Mouse (Mus musculus) bone marrow macrophage, adult 2 months (primary cell): ENCODE data around the gene Cbx5.

Experiments used
- CTCF ChIP-seq: IDR thresholded peaks from 2 replicates; pipeline ENCODE4 v1.5.1; 2012; ENCODE audit warnings: low read depth, mild to moderate bottlenecking, low read length, moderate library complexity
- POLR2A ChIP-seq: IDR thresholded peaks from 2 replicates; pipeline ENCODE4 v1.6.1; 2012; ENCODE audit warnings: mild to moderate bottlenecking, low read depth, low read length, borderline replicate concordance

- TF ChIP-seq CTCF = no peak
- no peak for TF ChIP-seq POLR2A
Observed at GRCm38 (mm10) chr15:103233119-103233518, 6.5 kb downstream of the Cbx5 start.
